Mouse (Mus musculus) heart, embryonic 14.5 days (tissue): ENCODE data around the gene Gm13889. TPM values are rescaled to one million over a fixed set of nuclear protein-coding genes. Genes with fewer than 3 reads are reported as not detected.
A peak's percentile ranks its signal among the peaks of the same experiment; 100 is the strongest.

Experiments used
- ATAC-seq: fragments of 200-750 bp; cut with Nextera tagmentation; 2 replicates; pipeline ENCODE4 v1.8.0; 2017; ENCODE audit warnings: low read depth, moderate TSS enrichment; ENCODE audit not compliant: insufficient number of reproducible peaks, insufficient read depth, low FRiP score
- H3K27ac ChIP-seq, 2 experiments: fragments of 200-500 bp in 1 of 2; fragments of 300-500 bp in 1 of 2; sonication (generic) in 1 of 2; replicated peaks in 1 of 2; 2 replicates each; pipeline ENCODE4 v1.5.1; 2012 to 2014; ENCODE audit warnings: low read depth in 2 of 2, low read length in 2 of 2, control low read depth in 1 of 2, mild to moderate bottlenecking in 1 of 2, mixed read lengths in 1 of 2; ENCODE audit not compliant: control insufficient read depth in 1 of 2, insufficient read depth in 1 of 2
- H3K27me3 ChIP-seq: fragments of 300-500 bp; sonication (generic); 2 replicates; pipeline ENCODE4 v1.6.1; 2014; ENCODE audit warnings: mild to moderate bottlenecking, low read length, control low read depth; ENCODE audit not compliant: control insufficient read depth, insufficient read depth
- H3K36me3 ChIP-seq: fragments of 300-500 bp; sonication (generic); 2 replicates; pipeline ENCODE4 v1.6.1; 2014; ENCODE audit warnings: mild to moderate bottlenecking, control low read depth, low read length, mixed read lengths; ENCODE audit not compliant: control insufficient read depth, insufficient read depth
- H3K4me1 ChIP-seq, 2 experiments: fragments of 200-500 bp in 1 of 2; fragments of 300-500 bp in 1 of 2; sonication (generic) in 1 of 2; 2 replicates each; pipeline ENCODE4 v1.6.1; 2012 to 2014; ENCODE audit warnings: low read length in 2 of 2, control low read depth in 1 of 2, mixed read lengths in 1 of 2; ENCODE audit not compliant: control insufficient read depth in 2 of 2, insufficient read depth in 2 of 2
- H3K4me2 ChIP-seq: fragments of 300-500 bp; sonication (generic); 2 replicates; pipeline ENCODE4 v1.6.1; 2014; ENCODE audit warnings: mild to moderate bottlenecking, low read length
- H3K4me3 ChIP-seq, 2 experiments: fragments of 200-500 bp in 1 of 2; fragments of 300-500 bp in 1 of 2; sonication (generic) in 1 of 2; 2 replicates each; pipeline ENCODE4 v1.5.1; 2012 to 2014; ENCODE audit warnings: low read length in 2 of 2, mild to moderate bottlenecking in 2 of 2, control low read depth in 1 of 2, low read depth in 1 of 2, moderate library complexity in 1 of 2; ENCODE audit not compliant: control insufficient read depth in 1 of 2, insufficient read depth in 1 of 2
- H3K9ac ChIP-seq: fragments of 300-500 bp; sonication (generic); 2 replicates; pipeline ENCODE4 v1.6.1; 2014; ENCODE audit warnings: mild to moderate bottlenecking, low read length
- H3K9me3 ChIP-seq: fragments of 300-500 bp; sonication (generic); 2 replicates; pipeline ENCODE4 v1.6.1; 2016; ENCODE audit warnings: low read length, control low read depth; ENCODE audit not compliant: control insufficient read depth
- WGBS: fragments of 180-500 bp; shearing (Covaris S2); extraction: QIAGEN DNeasy Blood & Tissue Kit; methylation state at CpG from one replicate; pipeline ENCODE4 v1.1.7; 2014; 5-methylcytosine and 5-hydroxymethylcytosine counted together
- polyA plus RNA-seq: library from polyadenylated mRNA; unstranded; fragments of >200 nt; fragmentation: Nextera tagmentation; extraction: Ambion mirVana; gene quantifications from 2 replicates; pipeline ENCODE4 v1.2.1, GENCODE M21; 2014

The Gm13889 gene
- polyA plus RNA-seq, 1 experiment from 2014 or later: 9.9 TPM

DNA sequence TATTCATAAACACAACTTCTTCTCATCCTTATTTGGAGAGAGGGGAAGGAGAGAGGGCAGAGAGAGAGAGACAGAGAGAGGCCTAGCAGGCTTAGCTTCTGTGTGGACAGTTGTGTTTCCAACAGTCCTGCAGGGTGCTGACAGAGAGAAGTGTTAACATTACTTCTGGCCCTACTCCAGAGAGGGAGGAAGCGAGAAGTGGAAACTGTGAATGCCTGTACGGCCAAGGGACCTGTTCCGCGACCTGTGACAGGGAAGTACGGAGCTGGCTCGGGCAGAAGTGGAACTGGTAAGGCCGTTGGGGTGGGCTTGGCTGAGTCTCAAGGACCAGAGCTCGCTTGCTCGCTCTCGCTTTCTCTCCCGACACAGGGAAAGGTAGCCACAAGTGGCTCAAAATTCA, 15.3 kb downstream of the Gm13889 start:
- no peaks in the 10 kb centered on the region for H3K27me3 ChIP-seq
- H3K9ac ChIP-seq: 0 out of 2 replicates have a peak overlapping the region, but pooled peaks have one; percentile 14
- H3K4me3 ChIP-seq: no peak overlapping the region
- H3K4me2 ChIP-seq: peak overlapping the region; percentile 53
- H3K36me3 ChIP-seq: no peaks in the 10 kb centered on the region
- H3K4me1 ChIP-seq: peaks cover 12 to 24% of the 10 kb centered on the region in 2 experiments
- ATAC-seq: peak; percentile 82
- peaks cover 16% of the 10 kb centered on the region for H3K9me3 ChIP-seq
- 9% methylated on average over 11 of the region's 11 CpGs for WGBS
- H3K27ac ChIP-seq: peak overlapping the region in 1 of 2 experiments; percentile 51; a peak in 3 of 4 replicates

DNA sequence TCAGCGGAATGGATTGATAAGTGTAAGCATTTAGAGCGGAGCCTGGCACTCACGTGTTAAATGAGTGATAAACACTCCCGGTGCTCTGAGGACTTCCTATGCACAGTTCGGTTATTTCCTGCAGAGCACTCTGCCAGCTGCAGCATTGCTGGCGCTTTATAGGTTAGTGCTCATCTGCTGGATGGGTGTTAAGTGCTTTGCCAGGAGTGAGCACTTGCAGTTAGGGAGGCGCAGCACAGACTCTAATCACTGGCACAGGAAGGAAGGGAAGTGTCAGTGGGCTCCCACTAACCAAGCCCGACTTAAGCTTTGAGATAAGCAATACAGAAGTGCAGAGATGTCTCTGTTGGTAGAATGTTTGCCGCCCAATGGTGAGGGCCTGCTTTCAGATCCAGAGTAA, 18.5 kb downstream of the Gm13889 start:
- Histone ChIP-seq H3K4me2 (peak overlapping the region; percentile 17; the same call in 1 of the 2 replicates), H3K9me3 (peaks cover 9% of the 10 kb centered on the region), H3K4me3 (no peak overlapping the region), H3K4me1 (peaks cover 12 to 24% of the 10 kb centered on the region in 2 experiments), H3K27ac (no peak overlapping the region), H3K36me3 (no peaks in the 10 kb centered on the region), H3K27me3 (no peaks in the 10 kb centered on the region), H3K9ac (no peak overlapping the region)
- 16% methylated on average over 9 of the region's 9 CpGs for WGBS
- ATAC-seq: no peak

DNA sequence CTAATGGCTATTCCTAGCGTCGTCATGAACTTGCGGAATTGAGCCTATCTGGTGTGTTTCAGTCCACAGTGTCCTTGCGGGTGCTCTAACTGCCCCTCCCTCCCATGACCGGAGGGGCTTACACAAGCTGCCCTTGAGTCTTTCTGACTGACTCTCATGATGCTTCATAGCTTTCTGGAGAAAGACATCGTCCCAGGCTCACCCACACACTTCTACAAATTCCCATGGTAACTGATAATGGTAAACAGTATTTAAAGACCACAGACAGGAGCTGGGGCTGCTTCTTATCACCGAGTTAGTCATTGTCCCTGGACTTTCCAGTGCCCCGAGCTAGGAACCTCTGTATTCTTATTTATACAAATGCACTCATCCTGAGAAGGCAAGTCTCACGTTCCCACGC, 28.1 kb downstream of the Gm13889 start:
- no peak overlapping the region for H3K9ac ChIP-seq
- no peak overlapping the region for H3K27ac ChIP-seq
- no peaks in the 10 kb centered on the region for H3K36me3 ChIP-seq
- no peak overlapping the region for H3K4me3 ChIP-seq
- ATAC-seq: no peak
- H3K4me2 ChIP-seq: no peak overlapping the region
- WGBS: 40% methylated on average over 10 of the region's 10 CpGs
- peaks cover 5% of the 10 kb centered on the region; the same call in 1 of the 2 replicates for H3K27me3 ChIP-seq
- H3K9me3 ChIP-seq: no peaks in the 10 kb centered on the region
- H3K4me1 ChIP-seq: no peaks in the 10 kb centered on the region

DNA sequence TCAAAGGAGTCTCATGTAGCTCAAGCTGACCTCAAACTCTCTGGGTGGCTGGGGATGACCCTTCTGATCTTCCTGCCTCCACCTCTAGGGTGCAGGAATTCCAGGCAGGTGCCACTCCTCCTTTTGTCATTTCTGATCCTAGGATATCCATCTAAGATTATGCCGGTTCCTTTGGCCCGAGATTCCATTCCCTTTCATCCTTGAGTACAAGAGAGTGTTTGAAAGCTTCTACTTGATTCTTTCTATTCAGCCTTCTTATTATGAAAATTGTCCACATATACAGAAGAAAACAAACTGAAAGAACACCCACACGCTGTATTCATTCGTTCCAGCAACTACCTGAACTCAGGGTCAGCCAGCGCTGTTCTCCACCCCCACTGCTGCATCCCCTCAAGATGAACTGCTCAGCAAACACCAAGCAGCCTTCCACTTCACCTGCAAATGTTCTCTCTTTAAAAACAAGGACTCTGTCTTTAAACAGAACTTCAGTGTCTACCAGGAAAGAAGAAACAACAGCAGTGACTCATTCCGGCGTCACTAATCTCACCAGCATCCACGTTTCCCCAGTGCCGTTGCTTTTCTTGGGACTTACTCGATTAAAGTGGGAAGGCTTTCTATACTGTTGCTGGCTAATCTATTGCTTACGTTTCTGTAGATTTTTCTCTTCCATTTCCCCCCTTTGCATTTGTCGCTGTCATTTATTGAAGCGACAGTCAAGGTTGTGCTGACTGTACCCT, 29.1 kb downstream of the Gm13889 start:
- no peak for ATAC-seq
- WGBS: 60% methylated on average over 13 of the region's 13 CpGs
- no peak overlapping the region for H3K4me3 ChIP-seq
- no peaks in the 10 kb centered on the region for H3K36me3 ChIP-seq
- no peaks in the 10 kb centered on the region for H3K9me3 ChIP-seq
- H3K27me3 ChIP-seq: peaks cover 5% of the 10 kb centered on the region; the same call in 1 of the 2 replicates
- no peaks in the 10 kb centered on the region for H3K4me1 ChIP-seq
- no peak overlapping the region for H3K4me2 ChIP-seq
- no peak overlapping the region for H3K9ac ChIP-seq
- H3K27ac ChIP-seq: no peak overlapping the region

DNA sequence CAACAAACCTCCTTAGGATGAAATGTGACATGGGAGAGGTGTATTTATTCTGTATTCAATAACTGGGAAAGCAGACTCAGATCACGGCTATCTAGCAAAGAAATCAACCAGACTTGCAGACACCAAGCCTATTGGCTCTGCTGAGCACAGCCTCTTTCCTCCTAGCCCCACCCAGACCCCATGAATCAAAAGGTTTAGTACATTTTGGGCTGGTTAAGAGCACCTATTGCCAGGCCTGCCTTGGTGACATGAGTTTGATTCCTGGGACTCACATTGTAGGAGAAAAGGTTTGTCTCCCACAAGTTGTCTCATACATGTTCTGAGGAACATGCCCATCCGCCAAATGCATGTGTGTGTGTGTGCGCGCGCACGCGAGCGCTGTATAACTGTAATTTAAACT, 30.9 kb downstream of the Gm13889 start:
- no peak overlapping the region for H3K27ac ChIP-seq
- H3K4me1 ChIP-seq: no peaks in the 10 kb centered on the region
- H3K9ac ChIP-seq: no peak overlapping the region
- no peak overlapping the region for H3K4me2 ChIP-seq
- H3K36me3 ChIP-seq: no peaks in the 10 kb centered on the region
- peaks cover 5% of the 10 kb centered on the region; the same call in 1 of the 2 replicates for H3K27me3 ChIP-seq
- no peaks in the 10 kb centered on the region for H3K9me3 ChIP-seq
- H3K4me3 ChIP-seq: no peak overlapping the region
- ATAC-seq: no peak
- WGBS: 93% methylated on average over 8 of the region's 8 CpGs

DNA sequence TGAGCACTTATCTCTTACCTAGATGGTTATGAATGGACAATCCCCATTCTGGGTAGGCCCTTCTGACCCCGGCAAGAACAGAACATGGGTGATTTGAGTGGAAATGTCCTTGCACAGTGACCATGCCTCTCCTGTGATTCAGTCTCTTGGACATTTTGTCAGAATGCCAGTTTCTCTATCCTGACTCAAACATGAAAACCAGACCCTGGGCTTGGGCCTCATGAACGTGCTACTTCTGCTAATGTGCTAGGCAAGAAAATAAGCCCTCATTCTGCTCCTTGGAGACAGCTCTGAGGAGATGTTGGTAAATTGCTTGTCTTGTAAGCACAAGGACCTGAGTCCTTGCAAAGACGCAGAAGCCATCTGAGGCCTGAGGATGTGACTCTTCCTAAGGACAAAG, 37.9 kb downstream of the Gm13889 start:
- ATAC-seq: no peak
- H3K9me3 ChIP-seq: no peaks in the 10 kb centered on the region
- no peaks in the 10 kb centered on the region for H3K27me3 ChIP-seq
- H3K27ac ChIP-seq: no peak overlapping the region
- H3K4me1 ChIP-seq: no peaks in the 10 kb centered on the region
- no peak overlapping the region for H3K9ac ChIP-seq
- WGBS: 82% methylated on average over 3 of the region's 3 CpGs
- no peak overlapping the region for H3K4me2 ChIP-seq
- no peak overlapping the region for H3K4me3 ChIP-seq
- no peaks in the 10 kb centered on the region for H3K36me3 ChIP-seq

DNA sequence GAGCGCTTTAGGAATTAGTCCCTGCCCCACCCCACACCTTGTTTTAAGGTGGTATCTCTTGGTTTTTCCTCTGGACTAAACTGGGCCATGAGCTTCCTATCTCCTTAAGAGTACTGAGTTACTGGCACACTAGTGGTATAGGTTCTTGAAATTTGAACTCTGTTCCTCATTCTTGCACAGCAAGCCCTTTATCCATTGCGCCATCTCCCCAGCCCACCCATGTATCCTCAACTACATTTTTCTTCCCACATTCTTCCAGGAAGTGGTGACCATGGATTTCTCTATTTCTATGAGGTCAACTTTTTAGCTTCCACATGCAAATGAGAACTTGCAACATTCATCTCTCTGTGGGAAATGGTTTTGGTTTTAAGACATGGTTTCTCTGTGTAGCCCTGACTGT, 43.4 kb downstream of the Gm13889 start:
- 0 out of 2 replicates have a peak, but pooled peaks cover 3% of the 10 kb centered on the region for H3K27me3 ChIP-seq
- 77% methylated on average over 2 of the region's 2 CpGs for WGBS
- no peak overlapping the region for H3K4me2 ChIP-seq
- H3K4me3 ChIP-seq: no peak overlapping the region
- H3K36me3 ChIP-seq: no peaks in the 10 kb centered on the region
- no peak overlapping the region for H3K9ac ChIP-seq
- H3K9me3 ChIP-seq: no peaks in the 10 kb centered on the region
- no peak overlapping the region for H3K27ac ChIP-seq
- ATAC-seq: no peak
- peaks cover 2 to 3% of the 10 kb centered on the region in 2 experiments; a peak in 2 of 4 replicates for H3K4me1 ChIP-seq
